Mouse (Mus musculus): ENCODE data around the gene Hexdc. TPM values are rescaled to one million over a fixed set of nuclear protein-coding genes. Genes with fewer than 3 reads are reported as not detected.

Hexdc gene
- polyA plus RNA-seq (2017; shearing (Covaris generic)): 1 to 10 TPM; 2.6 to 3.7 TPM

GRCm38 (mm10) chr11:121204161-121205006 is at the start of gene Hexdc, which contains the start of gene Ogfod3:
Hexdc (plus strand) TSS chr11:121204433.
Ogfod3 (minus strand) TSS chr11:121204711.

GRCm38 (mm10) chr11:121159971-121160370 is 44.3 kb upstream of the Hexdc start, which contains the start of gene Uts2r:
Uts2r (plus strand) TSS chr11:121160271.

GRCm38 (mm10) chr11:121229018-121229439 is 24.8 kb downstream of the Hexdc start, which contains the start of gene Cybc1:
Cybc1 (minus strand) TSS chr11:121229322.

GRCm38 (mm10) chr11:121236564-121237344 is 32.5 kb downstream of the Hexdc start, which contains the start of gene Narf:
Narf (plus strand) TSS chr11:121237253.

DNA sequence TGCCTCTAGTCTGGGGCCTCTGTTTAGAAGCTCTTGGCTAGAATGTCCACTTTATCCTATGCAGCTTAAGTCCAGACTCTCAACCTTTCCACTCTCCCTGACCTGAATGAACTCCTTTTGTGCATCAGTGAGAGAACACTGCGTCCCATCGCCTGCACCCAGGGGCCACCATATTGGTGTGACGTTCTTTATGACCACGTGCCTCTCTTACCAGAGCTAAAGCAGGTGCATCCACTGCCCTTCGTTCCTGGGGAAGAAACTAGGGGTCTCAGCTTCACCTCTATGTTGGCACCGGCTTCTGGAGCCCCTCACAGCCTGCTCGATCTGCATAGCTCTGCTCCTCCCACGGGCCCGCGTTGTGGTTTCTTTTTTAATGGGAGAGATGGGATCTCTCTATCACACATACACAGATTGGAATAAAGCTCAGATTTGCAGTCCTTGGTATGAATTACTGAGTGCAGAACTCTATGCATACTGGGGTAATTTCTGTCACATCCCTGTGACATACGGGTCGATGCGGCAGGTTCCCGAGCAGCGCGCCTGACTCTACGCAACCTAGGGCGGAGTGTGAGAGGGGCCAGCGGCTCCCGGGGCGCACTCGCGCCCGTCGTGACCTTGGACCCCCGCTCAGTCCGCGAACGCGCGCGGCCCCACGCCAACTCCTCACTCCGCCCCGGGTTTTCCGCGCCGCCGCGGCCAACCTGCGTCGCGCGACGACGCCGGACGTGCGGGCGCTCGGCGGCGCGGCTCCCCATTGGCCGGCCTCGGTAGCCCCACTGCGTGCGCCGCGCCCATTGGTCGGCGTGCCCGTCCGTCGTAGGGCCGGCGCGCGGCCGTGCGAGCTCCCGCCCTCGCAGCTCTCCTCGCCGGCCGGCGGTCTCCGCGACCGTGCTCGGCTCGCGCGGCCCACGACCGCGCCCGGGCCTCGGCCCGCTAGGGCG is 55.2 kb downstream of the Hexdc start, which contains the start of gene Foxk2:
TSS of gene Foxk2 (plus strand) at position 831 of the 941 bp plus-strand sequence.

Other genes with a start within 250 kb of the Hexdc start
- 100 to 1,000 TPM; 149 TPM for gene Csnk1d, start 213.1 kb upstream of the Hexdc start, polyA plus RNA-seq (2017; shearing (Covaris generic))
- gene Cd7, start 165.0 kb upstream of the Hexdc start, polyA plus RNA-seq (2017; shearing (Covaris generic)): 10 to 100 TPM; 74.6 to 85.2 TPM
- gene Sectm1b, start 140.9 kb upstream of the Hexdc start, polyA plus RNA-seq (2017; shearing (Covaris generic)): not detected
- not detected for gene Sectm1a, start 123.2 kb upstream of the Hexdc start, polyA plus RNA-seq (2017; shearing (Covaris generic))
- 1 to 10 TPM in 1 of 2 experiments, not detected in 1; 1.9 TPM for gene Tex19.2, start 85.8 kb upstream of the Hexdc start, polyA plus RNA-seq (2017; shearing (Covaris generic))
- not detected for gene Tex19.1, start 58.3 kb upstream of the Hexdc start, polyA plus RNA-seq (2017; shearing (Covaris generic))
- under 1 TPM in 1 of 2 experiments, not detected in 1; 0.98 TPM for gene Uts2r, start 44.2 kb upstream of the Hexdc start, polyA plus RNA-seq (2017; shearing (Covaris generic))
- gene Ogfod3, start 278 bp downstream of the Hexdc start, polyA plus RNA-seq (2017; shearing (Covaris generic)): 10 to 100 TPM in 1 of 2 experiments, 1 to 10 TPM in 1; 5.7 to 13.2 TPM
- 100 to 1,000 TPM; 108 to 143 TPM for gene Cybc1, start 24.9 kb downstream of the Hexdc start, polyA plus RNA-seq (2017; shearing (Covaris generic))
- gene Narf, start 32.8 kb downstream of the Hexdc start, polyA plus RNA-seq (2017; shearing (Covaris generic)): 10 to 100 TPM; 21.9 to 31.5 TPM
- 10 to 100 TPM; 17.4 to 20.9 TPM for gene Foxk2, start 55.6 kb downstream of the Hexdc start, polyA plus RNA-seq (2017; shearing (Covaris generic))
- gene Wdr45b, start 150.0 kb downstream of the Hexdc start, polyA plus RNA-seq (2017; shearing (Covaris generic)): 10 to 100 TPM; 37.7 to 43.6 TPM
- 1 to 10 TPM in 1 of 2 experiments, under 1 TPM in 1; 0.22 to 1.5 TPM for gene Rab40b, start 183.8 kb downstream of the Hexdc start, polyA plus RNA-seq (2017; shearing (Covaris generic))
- under 1 TPM; 0.29 to 0.92 TPM for gene Fn3krp, start 217.0 kb downstream of the Hexdc start, polyA plus RNA-seq (2017; shearing (Covaris generic))
- under 1 TPM in 1 of 2 experiments, not detected in 1; 0.45 TPM for gene Fn3k, start 230.5 kb downstream of the Hexdc start, polyA plus RNA-seq (2017; shearing (Covaris generic))
- gene Tbcd, start 247.5 kb downstream of the Hexdc start, polyA plus RNA-seq (2017; shearing (Covaris generic)): 10 to 100 TPM; 42.8 to 48.2 TPM

Measured in inflammation-experienced regulatory T-cells (primary cell).